8 mouse cellular contexts compared by ENCODE assay signal in genomic region chr7:3706343-3706934, GRCm38 (mm10). TPM values are rescaled to one million over a fixed set of nuclear protein-coding genes. Genes with fewer than 3 reads are reported as not detected.
DNase-seq lines count a peak whose midpoint lies in the region; ATAC-seq lines count a peak whose summit lies in the region.

No protein-coding gene starts in this region.

- peak overlapping the region; percentile 95 for H3K4me2 ChIP-seq in kidney, embryonic 16.5 days (replicated peaks; ENCODE audit: low read depth, low read length)
- H3K4me2 ChIP-seq in limb, embryonic 11.5 days (ENCODE audit: low read depth, severe bottlenecking) = peak overlapping the region; percentile 86
- H3K4me2 ChIP-seq in neural tube, embryonic 12.5 days (replicated peaks) = peak overlapping the region; percentile 82

- peaks cover 21% of the 10 kb centered on the region for H3K4me1 ChIP-seq in kidney, embryonic 16.5 days (ENCODE audit: insufficient read depth, low read length)
- peaks cover 26% of the 10 kb centered on the region for H3K4me1 ChIP-seq in forebrain, embryonic 10.5 days
- H3K4me1 ChIP-seq in limb, embryonic 11.5 days (ENCODE audit: control insufficient read depth, insufficient read depth, low read length) = peaks cover 3% of the 10 kb centered on the region; the same call in 1 of the 2 replicates
- H3K4me1 ChIP-seq in neural tube, embryonic 12.5 days = peaks cover 22% of the 10 kb centered on the region

- peaks cover 34% of the 10 kb centered on the region for H3K36me3 ChIP-seq in kidney, embryonic 16.5 days (ENCODE audit: insufficient read depth, low read length)
- peaks cover 45% of the 10 kb centered on the region for H3K36me3 ChIP-seq in forebrain, embryonic 10.5 days (replicated peaks)
- H3K36me3 ChIP-seq in limb, embryonic 11.5 days (ENCODE audit: control insufficient read depth, insufficient read depth, low read length) = peaks cover 14% of the 10 kb centered on the region
- H3K36me3 ChIP-seq in neural tube, embryonic 12.5 days = peaks cover 24% of the 10 kb centered on the region

- WGBS in kidney, embryonic 16.5 days = 50% methylated on average over 11 of the region's 11 CpGs
- 66% methylated on average over 11 of the region's 11 CpGs for WGBS in forebrain, embryonic 10.5 days
- WGBS in limb, embryonic 11.5 days = 66% methylated on average over 11 of the region's 11 CpGs
- WGBS in neural tube, embryonic 12.5 days = 56% methylated on average over 11 of the region's 11 CpGs

- H3K4me3 ChIP-seq in kidney, embryonic 16.5 days (ENCODE audit: low read length) = peak overlapping the region; percentile 89
- peak overlapping the region; percentile 85 for H3K4me3 ChIP-seq in forebrain, embryonic 10.5 days
- peak overlapping the region; percentile 90 for H3K4me3 ChIP-seq in limb, embryonic 11.5 days (ENCODE audit: low read depth, low read length)
- peak overlapping the region; percentile 87 for H3K4me3 ChIP-seq in neural tube, embryonic 12.5 days

- no peaks in the 10 kb centered on the region for H3K9me3 ChIP-seq in kidney, embryonic 16.5 days (ENCODE audit: low read length)
- no peaks in the 10 kb centered on the region for H3K9me3 ChIP-seq in forebrain, embryonic 10.5 days
- H3K9me3 ChIP-seq in limb, embryonic 11.5 days (ENCODE audit: control insufficient read depth, low read length) = no peaks in the 10 kb centered on the region
- no peaks in the 10 kb centered on the region for H3K9me3 ChIP-seq in neural tube, embryonic 12.5 days

- DNase-seq in kidney, adult 9 months = no peak
- DNase-seq in forebrain, embryonic 10.5 days (ENCODE audit: extremely low spot score, low spot score) = no peak
- DNase-seq in limb, embryonic 11.5 days (ENCODE audit: low spot score) = no peak
- no peak for DNase-seq in adipocyte (ENCODE audit: low spot score)
- no peak for DNase-seq in frontal cortex, postnatal 25 days (ENCODE audit: low spot score in 2 of 2)
- no peak for DNase-seq in adrenal gland, postnatal 25 days

- peak overlapping the region; percentile 96 for H3K9ac ChIP-seq in kidney, embryonic 16.5 days (replicated peaks; ENCODE audit: low read length)
- H3K9ac ChIP-seq in limb, embryonic 11.5 days (ENCODE audit: low read length) = 0 out of 2 replicates have a peak overlapping the region, but pooled peaks have one; percentile 5
- H3K9ac ChIP-seq in neural tube, embryonic 12.5 days = peak overlapping the region; percentile 86; the same call in 1 of the 2 replicates

- peak overlapping the region; percentile 58; the same call in 1 of the 2 replicates for H3K27ac ChIP-seq in kidney, embryonic 16.5 days (ENCODE audit: low read length)
- peak overlapping the region; percentile 96 for H3K27ac ChIP-seq in forebrain, embryonic 10.5 days
- H3K27ac ChIP-seq in limb, embryonic 11.5 days (replicated peaks; ENCODE audit: low read depth, low read length) = no peak overlapping the region
- no peak overlapping the region for H3K27ac ChIP-seq in neural tube, embryonic 12.5 days

- no peaks in the 10 kb centered on the region for H3K27me3 ChIP-seq in kidney, embryonic 16.5 days (ENCODE audit: insufficient read depth, low read length)
- H3K27me3 ChIP-seq in forebrain, embryonic 10.5 days (ENCODE audit: poor library complexity, severe bottlenecking) = no peaks in the 10 kb centered on the region
- no peaks in the 10 kb centered on the region for H3K27me3 ChIP-seq in limb, embryonic 11.5 days (ENCODE audit: control insufficient read depth, insufficient read depth, low read length)
- no peaks in the 10 kb centered on the region for H3K27me3 ChIP-seq in neural tube, embryonic 12.5 days (replicated peaks)

- ATAC-seq in kidney, embryonic 16.5 days (ENCODE audit: low FRiP score, low TSS enrichment) = no peak
- ATAC-seq in limb, embryonic 11.5 days (ENCODE audit: insufficient number of reproducible peaks, low FRiP score, low TSS enrichment, low read depth) = no peak
- no peak for ATAC-seq in neural tube, embryonic 12.5 days (ENCODE audit: low FRiP score, low read depth)

RNA-seq across cellular contexts. Expression of gene Rps9, which starts 2.6 kb away (rescaled TPM):
- polyA plus RNA-seq in kidney, embryonic 16.5 days (2015; fragmentation: Nextera tagmentation; extraction: Ambion mirVana) = 1,357 and 1,383 TPM in 2 replicates
- polyA plus RNA-seq in forebrain, embryonic 10.5 days (2016; fragmentation: Nextera tagmentation; extraction: Ambion mirVana) = 1,434 and 1,436 TPM in 2 replicates
- polyA plus RNA-seq in limb, embryonic 11.5 days (2014; fragmentation: Nextera tagmentation; extraction: Ambion mirVana) = 1,472 and 1,559 TPM in 2 replicates
- polyA plus RNA-seq in neural tube, embryonic 12.5 days (2016; fragmentation: Nextera tagmentation; extraction: Ambion mirVana) = 989 and 1,067 TPM in 2 replicates
- 939 and 948 TPM in 2 replicates for total RNA-seq in adrenal gland, postnatal 25 days (2021)

RNA-seq across cellular contexts. Expression of gene Mboat7, which starts 13.1 kb away (rescaled TPM):
- polyA plus RNA-seq in kidney, embryonic 16.5 days (2015; fragmentation: Nextera tagmentation; extraction: Ambion mirVana) = 70.5 and 73.9 TPM in 2 replicates
- 37.5 and 40.9 TPM in 2 replicates for polyA plus RNA-seq in forebrain, embryonic 10.5 days (2016; fragmentation: Nextera tagmentation; extraction: Ambion mirVana)
- polyA plus RNA-seq in limb, embryonic 11.5 days (2014; fragmentation: Nextera tagmentation; extraction: Ambion mirVana) = 36.7 and 41.2 TPM in 2 replicates
- polyA plus RNA-seq in neural tube, embryonic 12.5 days (2016; fragmentation: Nextera tagmentation; extraction: Ambion mirVana) = 44.3 and 47.5 TPM in 2 replicates
- 76.1 and 85.5 TPM in 2 replicates for total RNA-seq in adrenal gland, postnatal 25 days (2021)

RNA-seq across cellular contexts. Expression of gene Pirb, which starts 13.8 kb away (rescaled TPM):
- polyA plus RNA-seq in kidney, embryonic 16.5 days (2015; fragmentation: Nextera tagmentation; extraction: Ambion mirVana) = 0.85 and 0.98 TPM in 2 replicates
- 0.19 and 0.26 TPM in 2 replicates for polyA plus RNA-seq in forebrain, embryonic 10.5 days (2016; fragmentation: Nextera tagmentation; extraction: Ambion mirVana)
- 0.13 TPM in 1 of 2 replicates, not detected in the other for polyA plus RNA-seq in limb, embryonic 11.5 days (2014; fragmentation: Nextera tagmentation; extraction: Ambion mirVana)
- 0.18 and 0.20 TPM in 2 replicates for polyA plus RNA-seq in neural tube, embryonic 12.5 days (2016; fragmentation: Nextera tagmentation; extraction: Ambion mirVana)
- 0.76 and 0.85 TPM in 2 replicates for total RNA-seq in adrenal gland, postnatal 25 days (2021)

RNA-seq across cellular contexts. Expression of gene Tsen34, which starts 13.8 kb away (rescaled TPM):
- 286 and 341 TPM in 2 replicates for polyA plus RNA-seq in kidney, embryonic 16.5 days (2015; fragmentation: Nextera tagmentation; extraction: Ambion mirVana)
- 286 and 298 TPM in 2 replicates for polyA plus RNA-seq in forebrain, embryonic 10.5 days (2016; fragmentation: Nextera tagmentation; extraction: Ambion mirVana)
- 289 TPM in 2 replicates for polyA plus RNA-seq in limb, embryonic 11.5 days (2014; fragmentation: Nextera tagmentation; extraction: Ambion mirVana)
- 225 and 226 TPM in 2 replicates for polyA plus RNA-seq in neural tube, embryonic 12.5 days (2016; fragmentation: Nextera tagmentation; extraction: Ambion mirVana)
- 96.6 and 122 TPM in 2 replicates for total RNA-seq in adrenal gland, postnatal 25 days (2021)

RNA-seq across cellular contexts. Expression of gene Tmc4, which starts 29.1 kb away (rescaled TPM):
- 25.3 and 29.1 TPM in 2 replicates for polyA plus RNA-seq in kidney, embryonic 16.5 days (2015; fragmentation: Nextera tagmentation; extraction: Ambion mirVana)
- 3.3 and 4.1 TPM in 2 replicates for polyA plus RNA-seq in forebrain, embryonic 10.5 days (2016; fragmentation: Nextera tagmentation; extraction: Ambion mirVana)
- 3.6 and 4.2 TPM in 2 replicates for polyA plus RNA-seq in limb, embryonic 11.5 days (2014; fragmentation: Nextera tagmentation; extraction: Ambion mirVana)
- polyA plus RNA-seq in neural tube, embryonic 12.5 days (2016; fragmentation: Nextera tagmentation; extraction: Ambion mirVana) = 3.2 and 4.0 TPM in 2 replicates
- total RNA-seq in adrenal gland, postnatal 25 days (2021) = 13.7 and 20.1 TPM in 2 replicates

Comparison
In these comparisons a context has a peak if more than half of its experiments do, and no peak if none do; other contexts are left out.
1. H3K27ac ChIP-seq: peak in kidney, embryonic 16.5 days (single experiment) and forebrain, embryonic 10.5 days (single experiment); none in limb, embryonic 11.5 days (single experiment) and neural tube, embryonic 12.5 days (single experiment).
2. H3K9ac ChIP-seq: peak in every context shown above with its lines; median percentile 96 in kidney, embryonic 16.5 days; 86 in neural tube, embryonic 12.5 days; 5 in limb, embryonic 11.5 days.
3. Peak in every context shown above with its lines, with median percentiles within 50 percentile points of each other: H3K4me2 ChIP-seq and H3K4me3 ChIP-seq.